Mouse (Mus musculus): Measurements from ENCODE around the gene Rnf167.

DNA sequence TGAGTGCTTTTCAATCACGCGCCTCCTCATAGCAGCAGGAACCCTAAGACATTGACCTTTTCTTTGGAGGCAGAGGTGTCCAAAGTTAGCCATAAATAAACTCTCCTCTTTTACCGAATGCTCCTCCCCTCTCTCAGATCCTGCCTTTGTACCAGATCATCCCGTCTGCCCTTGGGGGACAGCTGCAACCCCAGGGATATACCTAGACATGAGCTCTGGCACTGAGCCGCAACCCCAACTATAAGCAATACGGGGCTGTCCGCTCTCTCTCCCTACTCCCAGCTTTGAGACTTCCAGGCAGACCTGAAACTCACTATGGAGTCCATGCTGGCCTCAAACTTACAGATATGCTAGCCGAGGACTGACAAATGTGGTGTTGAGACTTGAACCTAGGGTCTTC is 19.7 kb downstream of the Rnf167 start:
- no peak for TF ChIP-seq CTCF (conservative IDR thresholded peaks at IDR 0.05; ENCODE audit: low read length)
- TF ChIP-seq NANOG (IDR thresholded peaks at IDR 0.05; ENCODE audit: borderline replicate concordance, low read length), result no peak
